Mouse (Mus musculus) lung, embryonic 14.5 days (tissue): ENCODE data around the gene Gins2. TPM values are rescaled to one million over a fixed set of nuclear protein-coding genes. Genes with fewer than 3 reads are reported as not detected.

Experiments
- ATAC-seq: fragments of 200-750 bp; cut with Nextera tagmentation; 2 replicates; pipeline ENCODE4 v1.8.0; 2017; ENCODE audit warnings: mild to moderate bottlenecking, moderate TSS enrichment, moderate library complexity; ENCODE audit not compliant: insufficient read depth
- DNase-seq: peaks from one replicate; pipeline ENCODE4 v3.0.0-alpha.2; 2015
- H3K27ac ChIP-seq: fragments of 300-500 bp; sonication (generic); 2 replicates; pipeline ENCODE4 v1.5.1; 2014; ENCODE audit warnings: low read depth, mild to moderate bottlenecking, moderate library complexity
- H3K27me3 ChIP-seq: fragments of 300-500 bp; sonication (generic); 2 replicates; pipeline ENCODE4 v1.6.1; 2014; ENCODE audit warnings: low read length, control low read depth; ENCODE audit not compliant: insufficient read depth
- H3K36me3 ChIP-seq: fragments of 300-500 bp; sonication (generic); 2 replicates; pipeline ENCODE4 v1.6.1; 2014; ENCODE audit warnings: control low read depth; ENCODE audit not compliant: insufficient read depth
- H3K4me1 ChIP-seq: fragments of 300-500 bp; sonication (generic); 2 replicates; pipeline ENCODE4 v1.6.1; 2014; ENCODE audit warnings: antibody characterized with exemption, control low read depth; ENCODE audit not compliant: insufficient read depth
- H3K4me2 ChIP-seq: fragments of 300-500 bp; sonication (generic); 2 replicates; pipeline ENCODE4 v1.6.1; 2014; ENCODE audit warnings: mild to moderate bottlenecking
- H3K4me3 ChIP-seq: fragments of 300-500 bp; sonication (generic); 2 replicates; pipeline ENCODE4 v1.5.1; 2014; ENCODE audit warnings: low read depth, low read length
- H3K9ac ChIP-seq: fragments of 300-500 bp; sonication (generic); 2 replicates; pipeline ENCODE4 v1.6.1; 2014
- H3K9me3 ChIP-seq: fragments of 300-500 bp; sonication (generic); 2 replicates; pipeline ENCODE4 v1.6.1; 2016; ENCODE audit warnings: low read depth, low read length, control low read depth
- CTCF ChIP-seq: IDR thresholded peaks from 2 replicates; pipeline ENCODE4 v1.5.1; 2016; ENCODE audit warnings: antibody characterized with exemption, low read depth
- WGBS: fragments of 180-500 bp; shearing (Covaris S2); extraction: QIAGEN DNeasy Blood & Tissue Kit; methylation state at CpG from one replicate; pipeline ENCODE4 v1.1.7; 2014; 5-methylcytosine and 5-hydroxymethylcytosine counted together
- polyA plus RNA-seq: library from polyadenylated mRNA; unstranded; fragments of >200 nt; fragmentation: Nextera tagmentation; extraction: Ambion mirVana; gene quantifications from 2 replicates; pipeline ENCODE4 v1.2.1, GENCODE M21; 2014

Gins2 gene
- polyA plus RNA-seq, 1 experiment from 2014 or later: 139 TPM

DNA sequence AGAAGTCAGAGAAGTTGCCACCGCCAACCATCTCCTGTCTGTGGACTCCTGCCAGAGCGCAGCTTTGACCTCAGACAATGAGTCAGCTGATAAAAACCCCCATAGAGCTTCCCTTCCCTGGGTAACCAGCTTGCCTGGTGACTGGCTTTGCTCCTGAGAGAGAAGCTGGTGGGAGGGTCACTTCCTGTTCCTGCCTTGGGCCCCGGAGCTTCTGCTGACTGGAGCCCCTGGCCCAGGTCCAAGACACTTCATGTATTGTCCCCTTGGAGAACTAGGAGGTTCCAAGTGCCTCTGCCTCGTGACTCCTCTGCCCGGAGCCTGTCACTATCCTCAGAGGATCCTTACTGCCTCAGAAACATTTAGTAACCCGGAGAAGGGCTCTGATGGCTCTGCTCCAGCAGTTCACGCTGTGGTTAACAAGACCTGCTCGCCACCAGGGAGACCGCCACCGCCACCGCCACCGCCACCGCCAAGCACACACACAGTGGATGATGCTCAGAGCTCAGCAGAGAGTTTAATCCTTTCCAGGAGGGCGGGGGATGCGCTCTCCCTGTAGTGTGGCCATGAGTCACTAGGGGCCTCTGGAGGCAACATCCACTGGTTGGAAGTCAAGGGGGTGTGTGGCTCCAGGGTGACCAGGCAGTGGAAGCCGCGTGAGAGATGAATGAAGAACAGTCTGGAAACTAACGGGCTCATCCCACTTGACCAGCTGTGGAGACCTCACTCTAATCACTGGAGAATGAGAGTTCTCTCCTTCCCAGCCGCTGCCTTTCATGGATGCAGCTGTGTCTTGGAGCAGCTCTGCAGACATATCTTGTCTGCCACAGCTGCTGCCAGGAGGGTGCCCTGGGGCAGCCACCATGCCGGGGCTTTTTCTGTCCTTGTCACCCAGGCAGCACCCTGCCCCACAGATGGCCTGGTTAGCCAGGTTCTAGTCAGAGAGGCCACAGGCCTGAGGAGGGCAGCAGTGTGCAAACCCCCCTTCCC is 25.0 kb downstream of the Gins2 start:
- peaks cover 46% of the 10 kb centered on the region for H3K36me3 ChIP-seq
- H3K4me3 ChIP-seq: no peak overlapping the region
- peaks cover 29% of the 10 kb centered on the region for H3K4me1 ChIP-seq
- no peak overlapping the region for H3K9ac ChIP-seq
- H3K27ac ChIP-seq: peak overlapping the region; percentile 84
- 17% methylated on average over 20 of the region's 20 CpGs for WGBS
- ATAC-seq (peak; percentile 77), DNase-seq (peak; percentile 97)
- H3K27me3 ChIP-seq: no peaks in the 10 kb centered on the region
- peak overlapping the region; percentile 29; the same call in 1 of the 2 replicates for H3K4me2 ChIP-seq
- TF ChIP-seq CTCF: peak; percentile 37
- H3K9me3 ChIP-seq: no peaks in the 10 kb centered on the region

DNA sequence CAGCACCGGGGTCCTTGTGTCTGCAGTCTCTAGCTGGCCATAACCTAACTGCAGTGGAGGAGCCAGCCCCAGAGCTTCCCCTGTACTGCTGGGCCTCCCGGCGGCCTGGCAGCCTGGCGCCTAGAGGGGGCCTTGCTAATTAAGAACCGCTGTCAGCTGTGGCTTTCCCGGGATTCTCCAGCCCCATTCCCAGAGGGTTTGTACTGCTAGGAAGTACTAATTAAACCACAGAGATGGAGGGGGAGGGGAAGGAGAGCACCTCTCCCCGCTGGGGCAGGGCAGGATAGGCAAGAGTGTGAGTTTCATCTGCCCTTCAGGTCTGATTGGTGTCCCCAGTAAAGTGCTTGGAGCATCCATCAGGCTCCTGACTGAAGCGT is 25.8 kb downstream of the Gins2 start:
- Histone ChIP-seq H3K27me3 (no peaks in the 10 kb centered on the region), H3K36me3 (peaks cover 42% of the 10 kb centered on the region), H3K27ac (peak overlapping the region; percentile 84), H3K9me3 (no peaks in the 10 kb centered on the region), H3K9ac (0 out of 2 replicates have a peak overlapping the region, but pooled peaks have one; percentile 0), H3K4me1 (peaks cover 29% of the 10 kb centered on the region), H3K4me3 (no peak overlapping the region), H3K4me2 (peak overlapping the region; percentile 29; the same call in 1 of the 2 replicates)
- ATAC-seq (no peak; the same call in 1 of the 2 replicates), DNase-seq (peak; percentile 44)
- 32% methylated on average over 8 of the region's 8 CpGs for WGBS
- no peak for TF ChIP-seq CTCF

- DNase-seq: no peak
- no peaks in the 10 kb centered on the region for H3K9me3 ChIP-seq
- H3K27me3 ChIP-seq: no peaks in the 10 kb centered on the region
- 0 out of 2 replicates have a peak overlapping the region, but pooled peaks have one; percentile 0 for H3K9ac ChIP-seq
- H3K4me1 ChIP-seq: peaks cover 29% of the 10 kb centered on the region
- H3K4me3 ChIP-seq: no peak overlapping the region
- TF ChIP-seq CTCF: no peak
- peak overlapping the region; percentile 84 for H3K27ac ChIP-seq
- peak overlapping the region; percentile 29; the same call in 1 of the 2 replicates for H3K4me2 ChIP-seq
- 83% methylated on average over 18 of the region's 18 CpGs for WGBS
- H3K36me3 ChIP-seq: peaks cover 36% of the 10 kb centered on the region
- no peak for ATAC-seq
These were observed 26.3 kb downstream of the Gins2 start for GRCm38 (mm10) chr8:120562680-120563347.

GRCm38 (mm10) chr8:120561539-120562435 is 27.3 kb downstream of the Gins2 start:
- Histone ChIP-seq H3K36me3 (peaks cover 26% of the 10 kb centered on the region), H3K9ac (no peak overlapping the region), H3K9me3 (no peaks in the 10 kb centered on the region), H3K4me1 (peaks cover 36% of the 10 kb centered on the region), H3K27me3 (no peaks in the 10 kb centered on the region), H3K4me2 (no peak overlapping the region), H3K27ac (no peak overlapping the region), H3K4me3 (no peak overlapping the region)
- DNase-seq: no peak
- no peak for ATAC-seq
- 82% methylated on average over 22 of the region's 22 CpGs for WGBS
- TF ChIP-seq CTCF: peak; percentile 61

- no peak for ATAC-seq
- 90% methylated on average over 5 of the region's 5 CpGs for WGBS
- no peak overlapping the region for H3K4me2 ChIP-seq
- H3K27ac ChIP-seq: no peak overlapping the region
- H3K27me3 ChIP-seq: no peaks in the 10 kb centered on the region
- no peak overlapping the region for H3K9ac ChIP-seq
- no peaks in the 10 kb centered on the region for H3K9me3 ChIP-seq
- peaks cover 38% of the 10 kb centered on the region for H3K4me1 ChIP-seq
- no peak for TF ChIP-seq CTCF
- H3K36me3 ChIP-seq: peaks cover 19% of the 10 kb centered on the region; the same call in 1 of the 2 replicates
- no peak overlapping the region for H3K4me3 ChIP-seq
- DNase-seq: no peak
These were observed 28.6 kb downstream of the Gins2 start for GRCm38 (mm10) chr8:120560535-120560934.

- DNase-seq (no peak), ATAC-seq (no peak)
- H3K9me3 ChIP-seq: no peaks in the 10 kb centered on the region
- peaks cover 31% of the 10 kb centered on the region for H3K4me1 ChIP-seq
- H3K36me3 ChIP-seq: peaks cover 25% of the 10 kb centered on the region; the same call in 1 of the 2 replicates
- no peak overlapping the region for H3K9ac ChIP-seq
- no peak overlapping the region for H3K4me2 ChIP-seq
- no peak overlapping the region for H3K4me3 ChIP-seq
- H3K27ac ChIP-seq: no peak overlapping the region
- TF ChIP-seq CTCF: no peak
- no peaks in the 10 kb centered on the region for H3K27me3 ChIP-seq
- WGBS: 71% methylated on average over 11 of the region's 11 CpGs
These were observed 29.4 kb downstream of the Gins2 start for GRCm38 (mm10) chr8:120559654-120560053.
